Mouse (Mus musculus): Measurements from ENCODE around the gene Cdh20. TPM values are rescaled to one million over a fixed set of nuclear protein-coding genes. Genes with fewer than 3 reads are reported as not detected.
A peak's percentile ranks its signal among the peaks of the same experiment; 100 is the strongest.
"Not testable (repeated sequence)": the region's sequence is repeated elsewhere in the genome, so short reads cannot be mapped to it uniquely, and the experiment has no call there.

Cdh20 gene
- polyA plus RNA-seq, 1 experiment from 2014 or later = not detected

DNA sequence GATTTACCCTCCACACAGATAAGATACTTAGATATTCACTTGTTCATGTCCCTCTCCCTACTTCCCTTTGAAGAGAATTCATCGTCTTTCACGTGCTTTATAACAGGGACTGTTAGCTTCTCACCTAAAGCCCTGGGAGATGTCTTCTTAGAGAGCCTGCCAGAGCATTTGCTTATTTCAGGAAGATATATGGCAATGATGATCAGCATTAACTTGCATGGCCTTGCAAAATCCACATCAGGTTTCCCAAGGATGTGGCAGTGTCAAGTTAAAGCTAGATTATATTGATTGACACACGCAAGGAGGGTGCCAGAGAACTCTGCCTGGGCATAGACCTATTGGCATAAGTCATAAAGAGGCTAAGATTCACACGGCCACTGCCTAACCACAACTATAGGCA is 168.6 kb downstream of the Cdh20 start:
- no peak for TF ChIP-seq CTCF (IDR thresholded peaks at IDR 0.05; ENCODE audit: low read depth)
- TF ChIP-seq EP300 (IDR thresholded peaks at IDR 0.05; ENCODE audit: low read depth) = no peak
- H3K27me3 ChIP-seq (ENCODE audit: insufficient read depth, low read length) = no peaks in the 10 kb centered on the region
- no peak overlapping the region for H3K27ac ChIP-seq (ENCODE audit: low read depth)
- no peak overlapping the region for H3K4me3 ChIP-seq (ENCODE audit: low read depth, low read length)
- H3K4me2 ChIP-seq (ENCODE audit: low read depth, low read length) = no peak overlapping the region
- H3K4me1 ChIP-seq (ENCODE audit: insufficient read depth) = no peaks in the 10 kb centered on the region
- H3K9ac ChIP-seq (replicated peaks) = no peak overlapping the region
- no peak for DNase-seq
- H3K9me3 ChIP-seq (ENCODE audit: low read length) = no peaks in the 10 kb centered on the region
- no peaks in the 10 kb centered on the region for H3K36me3 ChIP-seq (replicated peaks; ENCODE audit: insufficient read depth, low read length)
- WGBS (ENCODE audit: insufficient replicate concordance) = 77% methylated on average over 4 of the region's 4 CpGs
- no peak for ATAC-seq

DNA sequence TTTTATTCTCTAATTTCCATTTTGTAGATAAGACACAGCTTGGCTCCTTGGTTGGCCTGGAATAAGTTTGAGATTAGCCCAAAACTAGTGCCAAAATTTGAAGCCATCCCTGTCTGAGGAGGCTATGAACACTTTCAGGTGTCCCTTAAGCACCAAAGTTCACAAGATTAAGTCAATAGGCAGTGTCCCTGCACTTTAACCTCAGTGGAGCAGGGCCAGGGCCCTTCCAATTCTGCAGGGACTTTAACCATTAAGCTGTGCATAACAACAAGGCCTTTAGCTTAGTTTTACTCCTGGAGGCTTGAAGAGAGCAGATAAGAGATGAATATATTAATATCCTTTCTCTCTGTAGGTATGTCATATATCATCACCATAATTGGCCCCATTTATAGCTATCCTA is 170.8 kb downstream of the Cdh20 start:
- Histone ChIP-seq H3K27me3 (ENCODE audit: insufficient read depth, low read length) (no peaks in the 10 kb centered on the region), H3K27ac (ENCODE audit: low read depth) (no peak overlapping the region), H3K36me3 (replicated peaks; ENCODE audit: insufficient read depth, low read length) (no peaks in the 10 kb centered on the region), H3K4me1 (ENCODE audit: insufficient read depth) (no peaks in the 10 kb centered on the region), H3K9me3 (ENCODE audit: low read length) (no peaks in the 10 kb centered on the region), H3K9ac (replicated peaks) (no peak overlapping the region), H3K4me3 (ENCODE audit: low read depth, low read length) (no peak overlapping the region), H3K4me2 (ENCODE audit: low read depth, low read length) (no peak overlapping the region)
- TF ChIP-seq EP300 (IDR thresholded peaks at IDR 0.05; ENCODE audit: low read depth) (no peak), CTCF (IDR thresholded peaks at IDR 0.05; ENCODE audit: low read depth) (no peak)
- peak; percentile 27 for DNase-seq
- ATAC-seq = peak; percentile 51; the same call in 1 of the 2 replicates

GRCm38 (mm10) chr1:104944470-104945109 is 176.3 kb downstream of the Cdh20 start:
- no peak overlapping the region for H3K9ac ChIP-seq (replicated peaks)
- no peak overlapping the region for H3K4me2 ChIP-seq (ENCODE audit: low read depth, low read length)
- H3K27me3 ChIP-seq (ENCODE audit: insufficient read depth, low read length) = no peaks in the 10 kb centered on the region
- 47% methylated on average over 2 of the region's 2 CpGs for WGBS (ENCODE audit: insufficient replicate concordance)
- no peak overlapping the region for H3K4me3 ChIP-seq (ENCODE audit: low read depth, low read length)
- ATAC-seq = no peak
- TF ChIP-seq EP300 (IDR thresholded peaks at IDR 0.05; ENCODE audit: low read depth) (no peak), CTCF (IDR thresholded peaks at IDR 0.05; ENCODE audit: low read depth) (peak; percentile 60)
- DNase-seq = peak; percentile 23
- H3K4me1 ChIP-seq (ENCODE audit: insufficient read depth) = no peaks in the 10 kb centered on the region
- no peaks in the 10 kb centered on the region for H3K9me3 ChIP-seq (ENCODE audit: low read length)
- no peaks in the 10 kb centered on the region for H3K36me3 ChIP-seq (replicated peaks; ENCODE audit: insufficient read depth, low read length)
- H3K27ac ChIP-seq (ENCODE audit: low read depth) = no peak overlapping the region

DNA sequence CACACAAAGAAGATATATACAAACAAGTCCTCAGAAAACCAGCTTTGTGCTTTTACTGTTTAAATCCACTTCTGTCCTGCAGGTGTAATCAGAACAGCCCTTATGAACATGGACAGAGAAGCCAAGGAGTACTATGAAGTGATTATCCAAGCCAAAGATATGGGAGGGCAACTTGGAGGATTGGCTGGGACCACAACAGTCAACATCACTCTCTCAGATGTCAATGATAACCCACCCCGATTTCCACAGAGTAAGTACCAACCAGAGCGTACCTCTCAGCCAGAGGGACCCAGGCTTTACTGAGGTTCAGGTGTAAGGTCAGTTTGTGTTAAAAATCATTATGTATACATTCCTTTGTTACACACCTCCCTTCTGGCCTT is 176.8 kb downstream of the Cdh20 start:
- Histone ChIP-seq H3K9me3 (ENCODE audit: low read length) (no peaks in the 10 kb centered on the region), H3K4me3 (ENCODE audit: low read depth, low read length) (no peak overlapping the region), H3K27ac (ENCODE audit: low read depth) (no peak overlapping the region), H3K27me3 (ENCODE audit: insufficient read depth, low read length) (no peaks in the 10 kb centered on the region), H3K4me2 (ENCODE audit: low read depth, low read length) (no peak overlapping the region), H3K9ac (replicated peaks) (no peak overlapping the region), H3K36me3 (replicated peaks; ENCODE audit: insufficient read depth, low read length) (no peaks in the 10 kb centered on the region), H3K4me1 (ENCODE audit: insufficient read depth) (no peaks in the 10 kb centered on the region)
- DNase-seq (no peak), ATAC-seq (no peak)
- no peak for TF ChIP-seq EP300 (IDR thresholded peaks at IDR 0.05; ENCODE audit: low read depth)
- 75% methylated on average over 2 of the region's 2 CpGs for WGBS (ENCODE audit: insufficient replicate concordance)

DNA sequence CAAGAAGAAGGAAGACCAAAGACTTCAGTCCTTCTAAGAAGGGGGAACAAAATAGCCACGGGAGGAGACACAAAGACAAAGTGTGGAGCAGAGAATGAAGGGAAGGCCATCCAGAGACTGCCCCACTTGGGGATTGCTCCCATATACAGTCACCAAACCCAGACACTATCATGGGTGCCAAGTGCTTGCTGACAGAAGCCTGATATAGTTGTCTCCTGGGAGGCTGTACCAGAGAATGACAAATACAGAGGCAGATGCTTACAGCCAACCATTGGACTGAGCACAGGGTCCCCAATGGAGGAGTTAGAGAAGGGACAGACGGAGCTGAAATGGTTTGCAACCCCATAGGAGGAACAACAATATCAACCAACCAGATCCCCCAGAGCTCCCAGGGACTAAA is 181.3 kb downstream of the Cdh20 start:
- WGBS (ENCODE audit: insufficient replicate concordance) = 53% methylated on average over 2 of the region's 2 CpGs
- ATAC-seq = not testable (repeated sequence)

GRCm38 (mm10) chr1:104957046-104957445 is 188.7 kb downstream of the Cdh20 start:
- DNase-seq (no peak), ATAC-seq (no peak)
- Histone ChIP-seq H3K4me1 (ENCODE audit: insufficient read depth) (no peaks in the 10 kb centered on the region), H3K27me3 (ENCODE audit: insufficient read depth, low read length) (no peaks in the 10 kb centered on the region), H3K4me2 (ENCODE audit: low read depth, low read length) (no peak overlapping the region), H3K27ac (ENCODE audit: low read depth) (no peak overlapping the region), H3K9ac (replicated peaks) (no peak overlapping the region), H3K36me3 (replicated peaks; ENCODE audit: insufficient read depth, low read length) (no peaks in the 10 kb centered on the region), H3K9me3 (ENCODE audit: low read length) (no peaks in the 10 kb centered on the region), H3K4me3 (ENCODE audit: low read depth, low read length) (no peak overlapping the region)
- no peak for TF ChIP-seq EP300 (IDR thresholded peaks at IDR 0.05; ENCODE audit: low read depth)
- TF ChIP-seq CTCF (IDR thresholded peaks at IDR 0.05; ENCODE audit: low read depth) = no peak
- 49% methylated on average over 6 of the region's 6 CpGs for whole genome bisulfite sequencing (ENCODE audit: insufficient replicate concordance)

More for the DNA sequence above, 181.3 kb downstream of the Cdh20 start:
- H3K9ac ChIP-seq (replicated peaks); H3K36me3 ChIP-seq (replicated peaks; ENCODE audit: insufficient read depth, low read length); H3K4me2 ChIP-seq (ENCODE audit: low read depth, low read length); H3K4me3 ChIP-seq (ENCODE audit: low read depth, low read length); DNase-seq; H3K27ac ChIP-seq (ENCODE audit: low read depth); H3K9me3 ChIP-seq (ENCODE audit: low read length); H3K4me1 ChIP-seq (ENCODE audit: insufficient read depth); H3K27me3 ChIP-seq (ENCODE audit: insufficient read depth, low read length): not testable (repeated sequence)

- Histone ChIP-seq H3K36me3 (replicated peaks; ENCODE audit: insufficient read depth, low read length) (no peaks in the 10 kb centered on the region), H3K4me3 (ENCODE audit: low read depth, low read length) (no peak overlapping the region), H3K4me2 (ENCODE audit: low read depth, low read length) (no peak overlapping the region), H3K9ac (replicated peaks) (no peak overlapping the region), H3K27ac (ENCODE audit: low read depth) (no peak overlapping the region), H3K27me3 (ENCODE audit: insufficient read depth, low read length) (no peaks in the 10 kb centered on the region), H3K9me3 (ENCODE audit: low read length) (no peaks in the 10 kb centered on the region), H3K4me1 (ENCODE audit: insufficient read depth) (no peaks in the 10 kb centered on the region)
- ATAC-seq (no peak), DNase-seq (no peak)
- 70% methylated on average over 3 of the region's 3 CpGs for WGBS (ENCODE audit: insufficient replicate concordance)
- no peak for TF ChIP-seq CTCF (IDR thresholded peaks at IDR 0.05; ENCODE audit: low read depth)
- TF ChIP-seq EP300 (IDR thresholded peaks at IDR 0.05; ENCODE audit: low read depth) = no peak
These were observed 193.3 kb downstream of the Cdh20 start for GRCm38 (mm10) chr1:104961670-104962069.
